Mouse (Mus musculus): ENCODE measurements around the gene D230025D16Rik. TPM values are rescaled to one million over a fixed set of nuclear protein-coding genes. Genes with fewer than 3 reads are reported as not detected.

D230025D16Rik gene
- polyA plus RNA-seq (2017; shearing (Covaris generic)), result 30.6 TPM

GRCm38 (mm10) chr8:105224413-105225271, at the start of gene D230025D16Rik:
Gene D230025D16Rik (plus strand): TSS chr8:105225145.

GRCm38 (mm10) chr8:105254966-105255350, 30.0 kb downstream of the D230025D16Rik start, which contains the start of gene B3gnt9:
Gene B3gnt9 (minus strand): TSS chr8:105255153.

GRCm38 (mm10) chr8:105264024-105264982, 39.4 kb downstream of the D230025D16Rik start, which contains the start of the genes Tradd and Fbxl8:
Gene Tradd (minus strand): TSS chr8:105264609.
Gene Fbxl8 (plus strand): TSS chr8:105264648.

GRCm38 (mm10) chr8:105269461-105269947, 44.6 kb downstream of the D230025D16Rik start, which contains the start of gene Hsf4:
Gene Hsf4 (plus strand): TSS chr8:105269801.

GRCm38 (mm10) chr8:105275840-105276239, 50.9 kb downstream of the D230025D16Rik start, which contains the start of gene Nol3:
Gene Nol3 (plus strand): TSS chr8:105276140.

GRCm38 (mm10) chr8:105289805-105290460, 65.0 kb downstream of the D230025D16Rik start, which contains the start of gene 4931428F04Rik:
Gene 4931428F04Rik (minus strand): TSS chr8:105289864.

GRCm38 (mm10) chr8:105295895-105296573, 71.1 kb downstream of the D230025D16Rik start, which contains the start of gene Exoc3l:
Gene Exoc3l (minus strand): TSS chr8:105296101.

GRCm38 (mm10) chr8:105297511-105298192, 72.7 kb downstream of the D230025D16Rik start, which contains the start of gene E2f4:
Gene E2f4 (plus strand): TSS chr8:105297663.

Other genes starting within 250 kb of the D230025D16Rik start
- gene Ces2h, start 224.3 kb upstream of the D230025D16Rik start, polyA plus RNA-seq (2017; shearing (Covaris generic)), result not detected
- gene Ces3a, start 176.5 kb upstream of the D230025D16Rik start, polyA plus RNA-seq (2017; shearing (Covaris generic)), result not detected
- gene Ces3b, start 141.4 kb upstream of the D230025D16Rik start, polyA plus RNA-seq (2017; shearing (Covaris generic)), result not detected
- gene Ces4a, start 93.3 kb upstream of the D230025D16Rik start, polyA plus RNA-seq (2017; shearing (Covaris generic)), result not detected
- gene Cbfb, start 54.5 kb upstream of the D230025D16Rik start, polyA plus RNA-seq (2017; shearing (Covaris generic)), result 27.3 TPM
- 0.93 TPM for gene B3gnt9, start 30.0 kb downstream of the D230025D16Rik start, polyA plus RNA-seq (2017; shearing (Covaris generic))
- gene Tradd, start 39.5 kb downstream of the D230025D16Rik start, polyA plus RNA-seq (2017; shearing (Covaris generic)), result 48.9 TPM
- 23.4 TPM for gene Fbxl8, start 39.5 kb downstream of the D230025D16Rik start, polyA plus RNA-seq (2017; shearing (Covaris generic))
- gene Hsf4, start 44.7 kb downstream of the D230025D16Rik start, polyA plus RNA-seq (2017; shearing (Covaris generic)), result 0.86 TPM
- gene Nol3, start 51.0 kb downstream of the D230025D16Rik start, polyA plus RNA-seq (2017; shearing (Covaris generic)), result not detected
- 1.9 TPM for gene 4931428F04Rik, start 64.7 kb downstream of the D230025D16Rik start, polyA plus RNA-seq (2017; shearing (Covaris generic))
- gene Exoc3l, start 71.0 kb downstream of the D230025D16Rik start, polyA plus RNA-seq (2017; shearing (Covaris generic)), result 2.1 TPM
- gene E2f4, start 72.5 kb downstream of the D230025D16Rik start, polyA plus RNA-seq (2017; shearing (Covaris generic)), result 82.3 TPM
- 8.1 TPM for gene Elmo3, start 80.5 kb downstream of the D230025D16Rik start, polyA plus RNA-seq (2017; shearing (Covaris generic))
- gene Lrrc29, start 101.1 kb downstream of the D230025D16Rik start, polyA plus RNA-seq (2017; shearing (Covaris generic)), result 2.6 TPM
- 151 TPM for gene Tmem208, start 101.2 kb downstream of the D230025D16Rik start, polyA plus RNA-seq (2017; shearing (Covaris generic))
- gene Fhod1, start 122.8 kb downstream of the D230025D16Rik start, polyA plus RNA-seq (2017; shearing (Covaris generic)), result 1.8 TPM
- gene Slc9a5, start 123.7 kb downstream of the D230025D16Rik start, polyA plus RNA-seq (2017; shearing (Covaris generic)), result 0.59 TPM
- not detected for gene Plekhg4, start 148.1 kb downstream of the D230025D16Rik start, polyA plus RNA-seq (2017; shearing (Covaris generic))
- gene Kctd19, start 188.4 kb downstream of the D230025D16Rik start, polyA plus RNA-seq (2017; shearing (Covaris generic)), result not detected
- gene Lrrc36, start 188.4 kb downstream of the D230025D16Rik start, polyA plus RNA-seq (2017; shearing (Covaris generic)), result not detected
- 1.3 TPM for gene Tppp3, start 246.4 kb downstream of the D230025D16Rik start, polyA plus RNA-seq (2017; shearing (Covaris generic))

Data from activated CD4-positive, CD25-positive, alpha-beta regulatory T cell, adult 9 weeks (primary cell).